Mouse (Mus musculus) heart, embryonic 16.5 days (tissue): ENCODE measurements around the gene Map4k3. TPM values are rescaled to one million over a fixed set of nuclear protein-coding genes. Genes with fewer than 3 reads are reported as not detected.

Source experiments
- ATAC-seq: fragments of 200-750 bp; cut with Nextera tagmentation; replicated peaks from 2 replicates; pipeline ENCODE4 v1.8.0; 2017; ENCODE audit warnings: moderate number of reproducible peaks; ENCODE audit not compliant: insufficient read depth, low FRiP score; ENCODE audit errors: extremely low read depth
- H3K27ac ChIP-seq: fragments of 300-500 bp; sonication (generic); 2 replicates; pipeline ENCODE4 v1.5.1; 2014; ENCODE audit warnings: mild to moderate bottlenecking, low read length, control low read depth, moderate library complexity
- H3K27me3 ChIP-seq: fragments of 300-500 bp; sonication (generic); 2 replicates; pipeline ENCODE4 v1.6.1; 2014; ENCODE audit warnings: low read length, mixed read lengths; ENCODE audit not compliant: control insufficient read depth, insufficient read depth
- H3K36me3 ChIP-seq: fragments of 300-500 bp; sonication (generic); 2 replicates; pipeline ENCODE4 v1.6.1; 2014; ENCODE audit not compliant: control insufficient read depth, insufficient read depth
- H3K4me1 ChIP-seq: fragments of 300-500 bp; sonication (generic); 2 replicates; pipeline ENCODE4 v1.6.1; 2014; ENCODE audit warnings: low read length, mixed read lengths; ENCODE audit not compliant: control insufficient read depth, insufficient read depth
- H3K4me2 ChIP-seq: fragments of 300-500 bp; sonication (generic); 2 replicates; pipeline ENCODE4 v1.6.1; 2014; ENCODE audit warnings: low read depth, mild to moderate bottlenecking, control low read depth, low read length
- H3K4me3 ChIP-seq: fragments of 300-500 bp; sonication (generic); 2 replicates; pipeline ENCODE4 v1.5.1; 2014; ENCODE audit warnings: mild to moderate bottlenecking, control low read depth, low read length
- H3K9ac ChIP-seq: fragments of 300-500 bp; sonication (generic); 2 replicates; pipeline ENCODE4 v1.6.1; 2014; ENCODE audit warnings: low read length, control low read depth
- H3K9me3 ChIP-seq: fragments of 300-500 bp; sonication (generic); replicated peaks from 2 replicates; pipeline ENCODE4 v1.6.1; 2016; ENCODE audit warnings: low read length; ENCODE audit not compliant: control insufficient read depth
- WGBS: fragments of 180-500 bp; shearing (Covaris S2); extraction: QIAGEN DNeasy Blood & Tissue Kit; methylation state at CpG from one replicate; pipeline ENCODE4 v1.1.7; 2014; 5-methylcytosine and 5-hydroxymethylcytosine counted together
- polyA plus RNA-seq: library from polyadenylated mRNA; unstranded; fragments of >200 nt; fragmentation: Nextera tagmentation; extraction: Ambion mirVana; gene quantifications from 2 replicates; pipeline ENCODE4 v1.2.1, GENCODE M21; 2015

The Map4k3 gene
- polyA plus RNA-seq, 1 experiment from 2014 or later = 17.9 TPM

- ATAC-seq = no peak
Measured at GRCm38 (mm10) chr17:80719309-80719708, 9.0 kb downstream of the Map4k3 start.

GRCm38 (mm10) chr17:80718243-80718642 lies 10.0 kb downstream of the Map4k3 start:
- no peaks in the 10 kb centered on the region for H3K9me3 ChIP-seq
- peak overlapping the region; percentile 67 for H3K27ac ChIP-seq
- no peak overlapping the region for H3K4me3 ChIP-seq
- 56% methylated on average over 5 of the region's 5 CpGs for WGBS
- H3K27me3 ChIP-seq = no peaks in the 10 kb centered on the region
- ATAC-seq = no peak
- H3K9ac ChIP-seq = no peak overlapping the region
- H3K4me2 ChIP-seq = no peak overlapping the region
- H3K4me1 ChIP-seq = peaks cover 28% of the 10 kb centered on the region
- no peaks in the 10 kb centered on the region for H3K36me3 ChIP-seq

More at GRCm38 (mm10) chr17:80719309-80719708, 9.0 kb downstream of the Map4k3 start:
- Histone ChIP-seq H3K4me1 (peaks cover 35% of the 10 kb centered on the region), H3K4me2 (no peak overlapping the region), H3K9me3 (no peaks in the 10 kb centered on the region), H3K9ac (no peak overlapping the region), H3K27me3 (no peaks in the 10 kb centered on the region), H3K4me3 (no peak overlapping the region), H3K27ac (no peak overlapping the region), H3K36me3 (no peaks in the 10 kb centered on the region)
- 87% methylated on average over 5 of the region's 5 CpGs for WGBS

GRCm38 (mm10) chr17:80713588-80713987 lies 14.7 kb downstream of the Map4k3 start:
- H3K4me3 ChIP-seq = no peak overlapping the region
- H3K9me3 ChIP-seq = no peaks in the 10 kb centered on the region
- 94% methylated on average over 5 of the region's 5 CpGs for WGBS
- H3K27ac ChIP-seq = no peak overlapping the region
- H3K4me1 ChIP-seq = peaks cover 35% of the 10 kb centered on the region
- no peak overlapping the region for H3K4me2 ChIP-seq
- no peak for ATAC-seq
- no peak overlapping the region for H3K9ac ChIP-seq
- H3K27me3 ChIP-seq = no peaks in the 10 kb centered on the region
- no peaks in the 10 kb centered on the region for H3K36me3 ChIP-seq

GRCm38 (mm10) chr17:80709921-80710838 lies 18.1 kb downstream of the Map4k3 start:
- Histone ChIP-seq H3K4me2 (peak overlapping the region; percentile 63), H3K27ac (peak overlapping the region; percentile 62), H3K4me1 (peaks cover 49% of the 10 kb centered on the region), H3K9ac (peak overlapping the region; percentile 68), H3K4me3 (peak overlapping the region; percentile 24), H3K9me3 (no peaks in the 10 kb centered on the region), H3K27me3 (no peaks in the 10 kb centered on the region), H3K36me3 (no peaks in the 10 kb centered on the region)
- WGBS = 14% methylated on average over 24 of the region's 24 CpGs
- peak; percentile 49 for ATAC-seq

GRCm38 (mm10) chr17:80708803-80709202 lies 19.5 kb downstream of the Map4k3 start:
- Histone ChIP-seq H3K4me2 (no peak overlapping the region), H3K9me3 (no peaks in the 10 kb centered on the region), H3K4me1 (peaks cover 51% of the 10 kb centered on the region), H3K4me3 (no peak overlapping the region), H3K9ac (no peak overlapping the region), H3K36me3 (no peaks in the 10 kb centered on the region), H3K27me3 (no peaks in the 10 kb centered on the region), H3K27ac (peak overlapping the region; percentile 5; the same call in 1 of the 2 replicates)
- no peak for ATAC-seq
- 47% methylated on average over 6 of the region's 6 CpGs for WGBS

- H3K9me3 ChIP-seq = no peaks in the 10 kb centered on the region
- peaks cover 53% of the 10 kb centered on the region for H3K4me1 ChIP-seq
- no peaks in the 10 kb centered on the region for H3K36me3 ChIP-seq
- 28% methylated on average over 4 of the region's 4 CpGs for WGBS
- no peak for ATAC-seq
- H3K27ac ChIP-seq = no peak overlapping the region
- H3K4me2 ChIP-seq = no peak overlapping the region
- no peak overlapping the region for H3K4me3 ChIP-seq
- no peak overlapping the region for H3K9ac ChIP-seq
- no peaks in the 10 kb centered on the region for H3K27me3 ChIP-seq
Measured at GRCm38 (mm10) chr17:80707176-80707575, 21.1 kb downstream of the Map4k3 start.

GRCm38 (mm10) chr17:80706608-80707007 lies 21.7 kb downstream of the Map4k3 start:
- no peaks in the 10 kb centered on the region for H3K36me3 ChIP-seq
- no peak for ATAC-seq
- no peak overlapping the region for H3K4me3 ChIP-seq
- no peak overlapping the region for H3K4me2 ChIP-seq
- H3K9me3 ChIP-seq = no peaks in the 10 kb centered on the region
- peaks cover 53% of the 10 kb centered on the region for H3K4me1 ChIP-seq
- H3K27ac ChIP-seq = no peak overlapping the region
- no peaks in the 10 kb centered on the region for H3K27me3 ChIP-seq
- WGBS = 57% methylated on average over 6 of the region's 6 CpGs
- H3K9ac ChIP-seq = no peak overlapping the region

- no peak overlapping the region for H3K4me3 ChIP-seq
- no peaks in the 10 kb centered on the region for H3K9me3 ChIP-seq
- 66% methylated on average over 5 of the region's 5 CpGs for WGBS
- no peak overlapping the region for H3K4me2 ChIP-seq
- no peaks in the 10 kb centered on the region for H3K36me3 ChIP-seq
- H3K27me3 ChIP-seq = no peaks in the 10 kb centered on the region
- ATAC-seq = no peak
- peaks cover 42% of the 10 kb centered on the region for H3K4me1 ChIP-seq
- no peak overlapping the region for H3K27ac ChIP-seq
- no peak overlapping the region for H3K9ac ChIP-seq
Measured at GRCm38 (mm10) chr17:80701687-80702086, 26.6 kb downstream of the Map4k3 start.

GRCm38 (mm10) chr17:80698930-80699329 lies 29.4 kb downstream of the Map4k3 start:
- Histone ChIP-seq H3K4me3 (no peak overlapping the region), H3K27ac (no peak overlapping the region; the same call in 1 of the 2 replicates), H3K4me1 (peaks cover 53% of the 10 kb centered on the region), H3K9me3 (no peaks in the 10 kb centered on the region), H3K27me3 (no peaks in the 10 kb centered on the region), H3K36me3 (no peaks in the 10 kb centered on the region), H3K4me2 (no peak overlapping the region), H3K9ac (no peak overlapping the region)
- no peak; the same call in 1 of the 2 replicates for ATAC-seq
- 51% methylated on average over 7 of the region's 7 CpGs for WGBS
